Mouse (Mus musculus) retina, postnatal 1 day (tissue): ENCODE results near the gene Cox20.
"Not testable (repeated sequence)": the region's sequence is repeated elsewhere in the genome, so short reads cannot be mapped to it uniquely, and the experiment has no call there.

Source experiments
- DNase-seq: peaks from one replicate; pipeline ENCODE4 v3.0.0-alpha.2; 2012

Cox20 gene

DNA sequence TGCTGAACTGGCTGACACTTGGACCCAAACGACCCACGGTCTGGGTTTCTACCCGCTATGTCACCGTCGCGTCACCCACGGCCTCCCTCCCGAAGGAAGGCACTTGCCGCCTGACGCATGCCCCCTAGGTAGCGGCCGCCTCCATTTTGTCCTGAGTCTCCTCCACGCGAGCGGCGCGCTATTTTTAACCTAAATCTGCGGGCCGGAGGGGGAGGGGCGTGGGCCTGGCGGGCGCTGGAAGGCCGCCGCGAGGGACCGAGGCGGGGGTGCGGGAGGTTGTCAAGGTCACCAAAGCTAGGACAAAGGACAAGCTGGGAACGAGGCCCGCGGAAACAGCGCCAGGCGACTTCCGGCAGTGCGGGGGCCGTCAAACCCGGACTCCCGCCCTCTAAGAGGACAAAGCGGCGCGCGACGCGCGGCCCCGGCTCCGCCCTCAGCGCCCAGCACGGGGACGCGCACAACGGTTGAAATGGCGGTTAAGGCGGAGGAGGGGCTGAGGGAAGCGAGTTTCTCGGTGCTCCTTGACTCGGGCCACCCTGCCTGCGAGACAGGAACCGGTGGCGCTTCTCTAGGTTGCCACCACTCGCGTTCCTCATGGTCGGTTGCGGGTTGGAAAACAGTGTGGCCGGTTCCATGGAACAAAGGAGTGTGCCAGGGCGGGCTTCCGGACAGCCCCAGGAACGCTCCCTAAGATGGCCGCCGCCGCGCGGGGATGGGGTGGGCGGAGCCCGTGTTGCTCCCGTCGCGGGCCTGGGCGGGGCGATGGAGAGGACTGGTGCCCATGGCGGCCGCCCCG is at the start of gene Cox20:
TSS of gene Cox20 (plus strand) at position 742 of the 796 bp plus-strand sequence.
- DNase-seq = peak; percentile 98

DNA sequence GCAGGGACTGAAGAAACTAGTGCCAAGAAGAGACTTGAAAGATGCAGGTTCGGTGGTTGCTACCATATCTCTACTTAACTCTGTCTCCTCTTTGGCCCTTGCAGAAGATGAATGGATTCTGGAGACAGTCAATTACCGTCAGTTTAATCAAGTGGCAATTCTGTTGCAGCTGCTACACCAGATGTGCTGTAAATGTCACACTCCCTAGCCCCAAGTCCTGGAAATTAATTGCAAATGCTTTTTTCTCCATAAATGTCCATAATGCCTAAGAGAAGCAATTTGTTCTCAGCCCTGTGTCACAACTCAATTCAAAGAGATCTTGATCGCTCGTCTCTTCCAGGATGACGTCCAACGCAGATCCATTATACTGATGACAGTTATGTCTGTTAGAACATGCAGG is 48.3 kb upstream of the Cox20 start:
- no peak for DNase-seq

DNA sequence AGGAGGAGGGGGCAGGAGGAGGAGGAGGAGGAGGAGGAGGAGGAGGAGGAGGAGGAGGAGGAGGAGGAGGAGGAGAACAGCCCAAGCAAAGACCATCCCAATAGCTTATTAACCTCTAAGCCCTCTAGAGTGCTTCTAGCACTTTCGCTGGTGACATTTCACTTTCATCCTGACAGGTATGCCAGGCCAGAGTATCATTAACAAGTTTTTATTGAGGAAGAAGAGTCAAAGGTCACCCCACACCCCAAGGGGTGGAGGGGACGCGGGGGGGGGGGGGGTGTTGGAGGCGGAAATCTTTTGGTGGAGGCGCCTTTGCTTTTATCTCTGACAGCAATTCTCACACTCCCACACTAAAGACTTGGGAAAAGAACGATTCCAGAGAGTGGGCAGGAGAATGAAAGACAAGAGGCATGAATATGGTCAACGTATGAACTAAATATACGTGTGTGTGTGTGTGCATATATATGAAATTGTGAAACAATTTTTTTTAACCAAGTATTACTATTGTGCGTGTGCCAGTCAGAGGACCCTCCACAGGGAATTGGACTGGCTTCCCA is 43.7 kb upstream of the Cox20 start:
- no peak for DNase-seq

DNA sequence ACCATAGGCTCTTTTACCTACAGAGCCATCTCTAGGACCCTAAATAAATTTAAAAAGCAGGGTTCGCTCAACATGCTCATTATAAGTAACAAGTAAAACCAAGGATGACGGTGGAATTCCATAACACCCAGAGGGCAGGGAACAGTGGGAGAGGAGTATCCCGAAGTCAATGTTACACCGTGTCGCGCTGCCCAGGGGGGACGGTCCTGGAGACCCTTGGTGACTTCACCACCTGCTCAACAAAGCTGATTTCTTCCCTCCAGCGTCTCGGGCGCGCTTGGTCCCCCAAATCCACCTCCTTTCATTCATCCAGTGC is 43.2 kb upstream of the Cox20 start:
- DNase-seq = no peak

DNA sequence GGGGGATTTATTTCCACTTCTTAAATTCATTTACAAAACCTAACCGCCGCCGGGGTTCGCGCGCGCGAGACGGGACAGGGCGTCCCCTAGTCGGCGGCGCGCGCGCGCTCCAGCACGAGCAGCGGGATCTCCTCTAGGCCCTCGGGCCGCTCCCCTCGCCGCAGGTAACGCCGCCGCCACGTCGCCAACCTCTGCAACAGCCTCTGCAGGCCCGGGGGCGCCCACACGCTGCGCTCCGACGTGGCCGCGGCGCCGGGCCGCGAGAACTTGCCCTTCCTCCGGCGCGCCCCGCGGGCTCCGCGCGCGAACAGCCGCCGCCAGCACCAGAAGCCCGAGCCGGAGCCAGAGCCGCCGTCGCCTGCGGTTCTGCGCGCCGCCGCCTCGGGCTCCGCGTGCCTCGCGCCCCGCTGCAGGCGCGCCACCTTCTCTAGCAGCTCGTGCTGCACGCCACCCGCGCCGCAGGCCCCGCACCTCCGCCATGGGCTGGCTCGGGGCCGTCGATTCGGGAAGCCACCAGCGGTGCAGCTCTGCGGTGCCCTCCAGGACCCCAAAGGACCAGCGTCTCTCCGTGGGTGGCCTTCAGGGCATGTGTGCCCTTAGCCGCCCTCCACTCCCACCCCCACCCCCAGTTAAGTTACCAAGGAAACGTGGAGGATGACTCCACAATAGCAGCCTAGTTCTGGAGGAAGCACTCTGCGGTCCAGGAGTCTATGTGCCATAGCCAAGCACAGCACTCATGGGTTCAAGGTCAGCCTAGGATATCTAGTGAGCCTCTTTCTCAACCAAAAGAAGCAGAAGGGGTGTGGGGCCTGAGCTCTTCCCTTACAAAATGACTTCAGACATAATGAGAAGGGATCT is 42.6 kb upstream of the Cox20 start:
- peak; percentile 82 for DNase-seq

DNA sequence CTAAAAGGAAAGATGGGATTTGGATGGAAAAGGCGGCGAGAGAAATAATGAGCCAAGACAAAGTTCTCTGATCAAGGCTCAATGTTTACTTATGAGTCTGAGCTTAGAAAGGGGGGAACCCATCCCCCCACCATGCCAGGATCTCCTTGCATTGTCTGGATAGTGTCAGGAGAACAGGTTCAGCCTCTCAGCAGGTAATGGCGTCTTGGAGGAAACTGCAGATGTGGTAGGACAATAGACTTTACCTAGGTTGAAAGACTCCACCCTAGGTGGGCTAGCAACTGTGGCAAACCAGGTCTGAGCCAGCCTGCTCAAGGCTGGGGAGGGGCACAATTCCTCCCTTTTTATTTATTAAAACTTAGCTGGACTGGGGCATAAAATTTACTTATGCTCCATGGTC is 35.6 kb upstream of the Cox20 start:
- DNase-seq = not testable (repeated sequence)

DNA sequence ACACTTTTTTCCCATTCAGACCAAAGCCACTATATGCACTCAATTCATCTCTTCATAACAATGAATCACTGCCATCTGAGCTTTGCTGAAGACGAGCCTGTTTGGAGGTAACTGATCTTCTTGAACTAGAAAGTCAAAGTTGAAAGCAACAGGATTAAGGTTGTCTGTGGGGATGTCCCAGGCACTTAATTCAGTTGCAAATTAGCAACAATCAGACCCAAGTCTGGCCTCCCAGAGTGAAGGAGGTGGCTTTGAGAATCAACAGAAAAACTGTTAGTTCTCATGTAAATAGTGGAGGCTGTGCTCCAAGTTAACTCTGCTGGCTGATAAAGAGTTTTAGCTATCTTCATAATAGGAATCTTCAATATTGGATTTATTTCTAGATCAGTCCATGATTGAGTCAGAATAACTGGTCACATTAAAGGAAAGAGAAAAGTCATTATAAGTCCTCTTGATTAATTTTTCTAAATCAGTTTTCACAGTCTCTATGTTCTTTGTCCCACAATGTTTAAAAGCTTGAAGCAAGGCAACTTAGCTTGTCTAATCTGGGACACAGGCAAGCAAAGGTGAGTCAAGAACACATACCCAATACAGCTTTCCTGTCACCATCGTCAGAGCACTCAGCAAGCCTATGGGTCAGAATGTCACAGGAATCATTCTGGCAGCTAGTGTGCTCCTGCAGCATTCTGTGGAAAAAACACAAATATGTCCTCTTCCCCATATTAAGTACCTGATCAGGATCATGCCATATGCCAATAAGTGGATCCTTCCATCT is 34.8 kb upstream of the Cox20 start:
- DNase-seq = no peak

DNA sequence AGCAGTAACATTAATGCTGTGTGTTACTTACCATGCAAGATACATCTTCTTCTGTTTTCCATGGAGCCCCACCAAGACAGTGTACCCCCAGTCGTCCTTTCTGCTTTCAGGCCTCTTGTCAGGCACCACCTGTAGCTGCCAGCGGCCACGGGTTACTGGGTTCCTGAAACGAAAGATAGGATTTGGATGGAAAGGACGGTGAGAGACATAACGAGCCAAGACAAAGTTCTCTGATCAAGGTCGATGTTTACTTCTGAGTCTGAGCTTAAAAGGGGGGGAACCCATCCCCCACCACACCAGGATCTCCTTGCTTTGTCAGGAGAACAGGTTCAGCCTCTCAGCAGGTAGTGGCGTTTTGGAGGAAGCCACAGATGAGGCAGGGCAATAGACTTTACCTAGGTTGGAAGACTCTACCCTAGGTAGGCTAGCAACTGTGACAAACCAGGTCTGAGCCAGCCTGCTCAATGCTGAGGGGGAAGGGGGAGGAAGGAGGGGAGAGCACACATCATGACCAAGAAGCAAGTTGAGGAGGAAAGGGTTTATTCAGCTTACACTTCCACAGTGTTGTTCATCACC is 31.2 kb upstream of the Cox20 start:
- no peak for DNase-seq

DNA sequence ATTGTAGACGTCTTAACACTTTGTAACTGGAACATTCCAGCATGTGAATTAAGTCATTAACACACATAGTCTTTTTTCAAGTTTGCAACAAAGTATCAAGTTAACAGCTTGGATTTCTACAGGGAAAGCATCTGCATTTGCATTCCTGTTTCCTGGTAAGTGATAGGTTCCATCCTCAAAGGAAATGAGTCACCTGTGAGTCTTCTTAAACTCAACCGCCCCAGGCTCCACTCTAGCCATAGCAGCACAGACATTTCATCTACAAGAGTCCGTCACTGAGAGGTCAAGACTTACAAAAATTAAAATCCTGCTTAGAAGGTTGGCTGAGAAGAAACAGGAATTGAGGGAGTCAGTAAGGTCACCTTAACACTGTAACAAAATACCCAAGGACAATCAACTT is 27.2 kb upstream of the Cox20 start:
- DNase-seq = no peak

DNA sequence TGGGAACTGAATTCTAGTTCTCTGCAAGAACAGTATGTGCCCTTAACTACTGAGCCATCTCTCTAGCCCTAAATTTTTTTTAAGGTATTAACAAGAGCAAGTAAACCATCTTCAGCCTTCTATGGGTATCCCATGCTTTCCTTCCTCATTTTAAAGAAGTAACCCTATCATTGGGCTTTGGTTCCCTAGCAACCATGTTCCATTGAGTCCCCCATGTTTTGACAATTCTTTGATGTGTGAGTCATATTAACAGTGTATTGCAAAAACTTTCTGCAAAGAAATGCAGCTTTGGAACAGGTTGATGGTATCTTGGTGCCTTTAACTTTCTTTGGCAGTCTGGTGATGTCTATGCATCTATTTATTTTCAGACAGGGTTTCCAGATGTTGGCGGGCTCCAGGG is 24.9 kb upstream of the Cox20 start:
- DNase-seq = no peak

DNA sequence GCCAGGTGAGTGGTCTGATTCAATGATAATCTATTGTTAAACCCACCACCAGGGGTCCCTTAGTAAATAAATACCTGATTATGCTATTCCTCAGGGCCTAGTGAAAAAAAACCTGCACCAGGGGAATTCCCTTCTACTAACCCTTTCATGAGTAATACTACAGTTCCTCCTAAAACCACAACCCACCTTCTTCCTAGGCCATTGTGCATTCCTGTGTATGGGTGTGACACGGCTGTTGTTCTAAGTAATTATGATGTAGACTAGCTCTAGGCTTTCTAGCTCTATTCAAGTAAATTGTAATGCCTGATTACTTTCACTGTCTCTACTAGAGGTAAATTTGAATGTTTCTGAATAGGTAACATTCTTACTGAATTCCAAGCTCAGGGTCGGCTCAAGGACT is 17.7 kb upstream of the Cox20 start:
- DNase-seq = not testable (repeated sequence)

DNA sequence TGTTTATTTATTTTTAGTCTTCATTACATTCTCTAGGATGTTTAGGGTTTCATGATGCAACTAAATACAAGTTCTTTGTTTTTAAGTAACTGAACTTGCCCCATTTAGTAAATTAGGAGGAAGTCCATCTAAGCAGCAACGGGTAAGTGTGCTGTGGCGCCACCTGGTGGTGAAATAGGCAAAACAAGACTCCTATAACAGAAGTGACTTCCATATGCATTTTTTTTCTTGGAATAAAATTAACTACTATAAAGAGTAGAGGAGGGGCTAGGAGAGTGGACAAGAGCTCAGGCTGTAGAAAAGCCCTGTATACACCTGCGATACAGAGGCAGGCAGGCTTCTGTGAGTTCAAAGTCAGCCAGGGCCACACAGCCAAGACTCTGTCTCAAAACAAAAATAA is 15.5 kb upstream of the Cox20 start:
- DNase-seq = peak; percentile 80

DNA sequence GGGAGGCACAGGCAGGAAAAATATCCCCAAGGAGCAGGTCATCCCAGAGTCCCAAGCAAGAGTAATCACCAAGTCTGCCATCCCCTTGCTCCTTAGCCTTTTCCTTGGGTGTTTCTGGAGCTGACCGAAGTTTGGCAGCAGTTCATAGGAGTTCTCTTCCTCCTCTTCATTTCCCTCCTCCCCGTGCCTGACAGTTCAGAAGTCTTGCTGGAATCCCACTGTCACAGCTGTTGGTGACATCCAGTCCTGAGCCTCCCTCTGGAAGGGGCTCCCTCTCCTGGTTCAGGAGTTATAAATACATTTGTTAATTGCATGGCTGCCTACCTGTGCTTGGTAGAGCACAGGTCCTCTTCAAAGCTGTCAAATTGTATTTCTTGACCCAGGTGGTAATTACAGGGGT is 9.4 kb upstream of the Cox20 start:
- no peak for DNase-seq

DNA sequence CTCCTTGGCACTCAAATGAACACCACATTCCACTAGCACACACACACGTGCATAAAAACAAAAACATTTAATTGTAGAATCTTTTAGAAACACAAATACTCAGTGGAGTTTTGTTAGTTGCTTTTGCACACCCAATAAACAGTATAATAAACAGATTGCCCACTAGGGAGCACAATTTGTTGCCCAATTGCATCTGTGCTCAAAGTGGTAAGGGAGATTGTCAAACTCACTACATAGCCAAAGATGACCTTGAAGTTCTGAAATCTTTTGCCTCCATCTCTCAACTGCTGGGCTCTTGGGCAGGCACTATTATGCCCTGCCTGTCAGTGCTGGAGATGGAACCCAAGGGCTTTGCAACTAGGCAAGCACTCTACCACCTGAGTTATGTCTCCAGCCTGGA is 8.8 kb upstream of the Cox20 start:
- DNase-seq = no peak

DNA sequence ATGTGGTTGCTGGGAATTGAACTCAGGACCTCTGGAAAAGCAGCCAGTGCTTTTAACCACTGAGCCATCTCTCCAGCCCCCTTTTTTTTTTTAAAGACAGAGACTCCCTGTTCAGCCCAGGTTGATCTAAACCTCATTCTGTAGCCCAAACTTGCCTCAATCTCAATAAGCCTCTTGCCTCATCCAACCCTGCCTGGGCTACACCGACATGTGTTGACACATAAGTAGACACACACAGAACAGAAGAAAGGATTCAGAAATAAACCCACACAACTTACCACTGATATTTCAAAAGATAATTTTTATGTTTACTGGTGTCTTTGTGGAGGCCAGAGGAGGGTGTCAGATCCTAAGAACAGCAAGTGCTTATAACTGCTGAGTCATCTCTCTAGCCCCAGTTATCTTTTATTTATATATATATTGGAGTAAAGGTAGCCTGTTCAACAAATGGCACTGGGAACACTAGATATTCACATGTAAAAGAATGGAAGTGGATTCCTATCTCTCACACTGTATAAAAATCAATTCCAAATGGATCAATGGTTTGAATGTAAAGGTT is 5.8 kb upstream of the Cox20 start:
- no peak for DNase-seq

DNA sequence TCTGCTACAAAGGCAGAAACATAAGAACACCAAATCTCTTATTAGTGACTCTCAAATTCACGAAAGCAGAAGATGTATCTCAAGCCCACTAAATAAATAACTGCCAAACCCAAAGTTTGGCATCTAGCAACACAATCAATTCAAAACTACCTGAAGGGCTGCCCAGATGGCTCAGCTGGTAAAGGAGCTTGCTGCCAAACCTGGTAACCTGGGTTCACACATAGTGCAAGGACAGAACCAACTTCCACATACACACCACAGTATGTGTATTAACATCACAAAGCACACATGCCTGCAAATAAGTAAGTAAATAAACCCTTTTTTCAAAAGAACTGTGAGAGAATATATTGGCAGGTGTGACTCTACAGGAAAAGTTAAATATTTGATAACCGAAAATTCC is 4.7 kb upstream of the Cox20 start:
- no peak for DNase-seq

DNA sequence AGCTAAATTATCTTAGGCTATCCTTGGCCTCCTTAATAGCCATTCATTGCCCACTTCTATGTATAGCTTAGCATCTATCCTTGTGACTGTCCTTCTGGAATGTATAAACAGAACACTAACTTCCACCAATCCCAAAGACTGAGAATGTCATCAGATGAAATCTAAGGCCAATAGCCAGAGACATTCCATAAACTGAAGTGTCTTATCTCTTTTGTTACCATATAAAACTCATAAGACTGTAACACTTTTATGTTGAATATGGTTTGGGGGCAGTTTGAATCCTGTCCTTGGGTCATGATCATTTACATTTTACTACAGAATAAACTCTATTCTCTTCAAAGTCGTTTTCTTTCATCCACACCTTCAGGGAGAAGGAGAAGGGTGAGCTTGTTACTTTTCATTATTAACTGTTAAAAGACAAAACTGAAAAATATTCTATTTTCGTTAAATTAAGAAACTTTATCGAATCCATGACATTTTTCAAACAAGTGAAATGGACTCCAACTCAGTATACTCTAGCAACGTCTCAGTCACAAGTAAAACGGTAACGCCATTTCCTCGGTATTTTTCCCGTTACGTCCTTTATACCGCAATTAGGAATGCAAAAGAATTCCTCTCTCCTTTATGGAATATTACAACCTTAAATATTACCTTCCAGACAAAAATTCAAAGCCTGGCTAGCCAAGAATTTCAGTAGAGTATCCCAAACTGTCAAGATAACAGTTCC is 1.5 kb upstream of the Cox20 start:
- DNase-seq = no peak

DNA sequence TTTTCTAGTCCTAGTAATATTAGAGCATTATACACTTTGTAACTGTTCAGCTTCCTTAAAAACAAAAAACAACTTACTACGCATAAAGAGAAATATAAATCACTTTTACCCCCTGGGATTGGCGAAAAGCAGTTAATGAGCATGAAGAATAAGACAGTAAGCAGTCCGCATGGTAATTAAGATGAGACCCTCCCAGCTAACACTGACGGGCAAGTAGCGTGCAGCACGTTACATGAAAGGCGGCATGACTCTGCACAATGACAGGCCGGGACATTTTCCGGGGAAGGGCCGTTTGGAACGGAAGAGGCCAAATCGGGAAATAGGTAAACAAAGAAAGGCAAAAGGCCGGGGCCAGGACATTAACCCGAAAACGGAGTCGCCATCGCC is 935 bp upstream of the Cox20 start:
- DNase-seq = no peak

DNA sequence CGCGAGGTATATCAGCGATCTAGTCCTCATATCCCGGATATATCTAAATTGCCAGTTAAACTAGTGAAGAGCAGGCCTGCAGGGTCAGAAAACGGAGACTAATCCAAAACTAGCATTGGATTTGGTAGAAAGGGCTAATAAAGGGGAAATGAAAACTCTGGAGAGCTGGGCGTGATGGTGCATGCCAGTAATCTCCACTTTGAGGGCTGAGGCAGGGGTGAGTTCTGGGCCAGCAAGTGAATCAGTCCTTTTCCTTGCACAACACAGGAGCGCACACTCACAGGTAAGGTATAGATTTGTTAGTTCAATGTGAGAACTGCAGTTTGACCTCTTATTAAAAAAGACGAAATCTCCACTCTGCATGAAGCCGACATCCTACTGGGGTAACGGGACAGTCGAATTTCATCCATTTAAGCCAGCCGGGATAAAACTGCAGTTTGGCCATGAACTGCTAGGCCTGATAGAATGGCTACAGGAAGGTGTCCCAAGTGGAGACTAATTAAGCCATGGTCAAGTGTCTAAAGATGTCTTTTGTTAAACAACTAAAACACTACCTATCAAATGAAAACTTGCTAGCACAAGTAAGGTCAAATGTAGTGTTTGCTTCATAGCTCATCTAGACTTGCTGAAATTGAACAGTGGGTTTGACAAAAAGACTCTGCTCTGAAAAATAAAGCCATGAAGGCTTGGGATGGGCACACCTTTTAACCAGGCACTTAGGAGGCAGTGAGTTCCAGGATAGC is 536 bp downstream of the Cox20 start:
- no peak for DNase-seq

DNA sequence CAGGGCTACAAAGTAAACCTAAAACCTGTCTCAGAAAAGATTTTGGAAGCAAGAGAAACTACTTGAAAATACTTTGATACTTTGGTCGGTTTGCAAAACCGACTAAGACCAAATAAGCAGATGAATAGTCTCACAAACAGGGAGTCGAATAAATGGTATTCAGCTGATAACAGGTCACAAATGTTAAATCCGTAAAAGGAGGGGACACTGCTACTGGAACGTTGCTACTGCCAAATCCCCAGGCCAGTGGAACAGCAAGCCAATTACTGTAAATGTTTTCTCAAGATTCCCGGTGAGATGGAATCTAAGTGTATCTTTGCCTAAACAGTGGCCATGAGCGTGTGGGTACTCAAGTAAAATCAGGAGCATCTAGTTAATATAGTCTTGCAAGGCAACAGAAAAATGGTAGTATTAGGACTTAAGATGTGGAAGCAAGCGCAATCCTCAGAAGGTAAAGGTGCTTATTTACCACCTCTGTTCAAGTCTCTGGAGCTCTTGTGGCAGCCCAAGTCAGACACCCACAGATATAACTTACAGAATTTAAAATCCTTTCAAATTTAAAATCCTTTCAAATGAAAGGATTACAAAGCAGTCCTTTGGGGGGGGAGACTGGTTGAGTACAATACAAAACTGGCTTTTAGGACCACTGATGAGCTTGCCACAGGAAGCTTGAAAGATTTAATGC is 1.2 kb downstream of the Cox20 start:
- no peak for DNase-seq
